Mouse (Mus musculus) adrenal gland, postnatal 10 days (tissue): ENCODE data around the gene Ankrd6. TPM values are rescaled to one million over a fixed set of nuclear protein-coding genes. Genes with fewer than 3 reads are reported as not detected.
"Not testable (repeated sequence)": the region's sequence is repeated elsewhere in the genome, so short reads cannot be mapped to it uniquely, and the experiment has no call there.

Experiments
- DNase-seq: peaks from one replicate; pipeline ENCODE4 v3.0.0; 2021; ENCODE audit warnings: mixed read lengths
- long read RNA-seq, 2 experiments: library from polyadenylated mRNA; stranded (forward); transcript quantifications; one replicate each; pipeline ENCODE4 v2.0.0; 2021
- total RNA-seq, 2 experiments: library from RNA; stranded (reverse); gene quantifications; 2 replicates each; pipeline ENCODE4 v1.2.3; 2021

Gene Ankrd6
- 1 to 10 TPM; 4.8 to 5.4 TPM for total RNA-seq
- long read RNA-seq, experiment 1, full-length matches to known transcripts = 1 of 1 reads
- long read RNA-seq, experiment 1, partial matches to known transcripts = 0 of 1 reads
- long read RNA-seq, experiment 1, other reads (novel, unspliced or antisense) = 0 of 1 reads
- long read RNA-seq, experiment 2, full-length matches to known transcripts = 2 of 4 reads
- long read RNA-seq, experiment 2, partial matches to known transcripts = 1 of 4 reads
- long read RNA-seq, experiment 2, other reads (novel, unspliced or antisense) = 1 of 4 reads

GRCm38 (mm10) chr4:32950356-32951034, at the start of gene Ankrd6:
Gene Ankrd6 (minus strand): TSS chr4:32950841.
- peak; percentile 88 for DNase-seq

DNA sequence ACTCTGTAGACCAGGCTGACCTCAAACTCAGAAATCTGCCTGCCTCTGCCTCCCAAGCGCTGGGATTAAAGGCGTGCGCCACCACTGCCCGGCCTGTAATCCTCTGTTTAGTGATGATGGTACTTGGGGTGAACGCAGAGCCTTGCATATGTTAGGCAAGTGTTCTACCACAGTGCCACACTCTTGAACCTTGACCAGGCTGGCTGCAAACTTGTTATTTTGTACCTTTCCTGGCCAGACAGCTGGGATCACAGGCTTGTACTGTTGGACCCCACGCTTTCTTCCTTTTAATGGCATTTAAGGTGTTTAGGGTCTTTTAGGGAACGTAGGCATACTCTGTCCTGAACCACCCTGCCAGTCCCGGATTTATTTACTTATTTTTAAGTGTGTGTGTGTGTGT, 48.4 kb upstream of the Ankrd6 start:
- DNase-seq = no peak

GRCm38 (mm10) chr4:32997571-32997970, 46.9 kb upstream of the Ankrd6 start:
- no peak for DNase-seq

- no peak for DNase-seq
Measured at GRCm38 (mm10) chr4:32996083-32996482, 45.4 kb upstream of the Ankrd6 start.

GRCm38 (mm10) chr4:32994168-32994567, 43.5 kb upstream of the Ankrd6 start:
- no peak for DNase-seq

GRCm38 (mm10) chr4:32989346-32989745, 38.7 kb upstream of the Ankrd6 start:
- DNase-seq = no peak

DNA sequence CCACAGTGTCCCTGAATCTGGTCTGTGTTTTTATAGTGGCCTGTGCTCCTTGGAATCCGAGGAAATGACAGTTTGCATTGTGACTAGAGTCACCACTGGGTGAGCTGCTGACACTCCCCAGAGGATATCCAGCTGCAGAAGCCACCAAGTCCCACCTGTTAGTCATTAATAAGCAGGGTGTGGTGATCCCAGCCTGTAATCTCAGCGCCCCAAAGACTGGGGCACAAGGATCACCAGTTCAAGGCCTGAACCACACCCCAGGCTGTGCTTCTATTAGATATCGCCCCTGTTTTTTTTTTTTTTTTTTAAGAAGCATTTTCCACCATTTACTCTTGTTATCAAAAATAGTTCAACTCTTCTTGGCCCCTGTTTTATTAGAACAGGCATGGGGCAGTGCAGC, 36.4 kb upstream of the Ankrd6 start:
- no peak for DNase-seq

DNA sequence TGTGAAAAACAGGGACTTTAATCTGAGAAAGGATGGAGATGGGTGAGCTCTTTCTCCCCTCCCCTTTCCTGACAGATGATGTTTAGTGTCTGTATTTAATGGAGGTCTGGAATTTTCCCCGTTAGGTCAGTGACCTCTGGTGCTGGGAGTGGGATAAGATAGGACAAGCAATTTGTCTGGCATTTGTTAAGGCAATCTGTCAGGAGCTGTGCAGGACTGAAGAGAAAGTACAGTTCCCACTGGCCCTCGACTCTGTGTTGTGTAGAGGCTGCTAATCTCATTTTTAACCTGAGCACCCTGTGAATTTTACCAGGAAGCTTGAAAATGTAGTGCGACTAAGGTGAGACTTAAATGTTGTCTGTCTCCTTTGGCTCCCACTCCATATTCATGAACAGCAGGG, 35.0 kb upstream of the Ankrd6 start:
- DNase-seq = no peak

DNA sequence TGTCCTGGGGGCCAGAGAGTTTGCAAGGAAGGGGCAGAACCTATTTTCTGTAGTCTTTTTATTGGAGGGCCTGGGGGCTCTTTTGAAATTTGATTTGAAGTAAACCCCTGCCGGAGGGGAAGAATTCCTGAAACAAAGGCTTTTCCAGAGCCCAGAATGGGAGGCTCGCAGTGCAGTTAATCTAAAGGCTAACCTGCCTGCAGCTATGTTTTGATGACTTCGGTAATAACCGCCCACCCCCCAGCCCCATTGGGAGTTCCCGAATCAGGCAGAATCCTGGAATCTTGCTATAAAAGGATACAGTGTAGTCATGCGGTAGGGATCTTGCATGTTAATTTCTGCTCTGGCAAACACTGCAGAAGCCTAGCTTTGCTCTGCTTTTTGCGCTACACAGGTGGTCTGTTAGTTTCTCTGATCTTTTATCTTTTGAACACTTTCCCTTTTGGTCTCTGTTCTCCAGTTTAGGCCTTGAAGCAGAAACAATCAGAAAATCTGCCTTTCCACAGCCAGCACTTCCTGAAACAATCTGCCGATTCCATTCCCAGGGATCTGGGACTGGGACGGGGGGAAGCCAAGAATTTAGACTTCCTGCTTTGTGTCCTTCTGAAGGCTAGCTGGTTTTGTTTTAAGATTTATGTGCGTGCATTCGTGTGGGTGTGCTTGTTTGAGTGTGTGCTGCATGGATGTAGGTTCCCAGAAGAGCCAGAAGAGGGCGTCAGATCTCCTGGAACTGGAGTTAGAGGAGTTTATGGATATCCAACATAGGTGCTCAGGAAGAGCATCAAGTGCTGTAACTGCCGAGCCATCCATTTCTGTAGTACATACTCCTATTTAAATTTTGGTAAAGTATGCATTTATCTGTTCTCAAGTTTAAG, 34.4 kb upstream of the Ankrd6 start:
- no peak for DNase-seq

GRCm38 (mm10) chr4:32984242-32984641, 33.6 kb upstream of the Ankrd6 start:
- DNase-seq = no peak

- DNase-seq = peak; percentile 74
Measured at GRCm38 (mm10) chr4:32983176-32984155, 32.8 kb upstream of the Ankrd6 start.

DNA sequence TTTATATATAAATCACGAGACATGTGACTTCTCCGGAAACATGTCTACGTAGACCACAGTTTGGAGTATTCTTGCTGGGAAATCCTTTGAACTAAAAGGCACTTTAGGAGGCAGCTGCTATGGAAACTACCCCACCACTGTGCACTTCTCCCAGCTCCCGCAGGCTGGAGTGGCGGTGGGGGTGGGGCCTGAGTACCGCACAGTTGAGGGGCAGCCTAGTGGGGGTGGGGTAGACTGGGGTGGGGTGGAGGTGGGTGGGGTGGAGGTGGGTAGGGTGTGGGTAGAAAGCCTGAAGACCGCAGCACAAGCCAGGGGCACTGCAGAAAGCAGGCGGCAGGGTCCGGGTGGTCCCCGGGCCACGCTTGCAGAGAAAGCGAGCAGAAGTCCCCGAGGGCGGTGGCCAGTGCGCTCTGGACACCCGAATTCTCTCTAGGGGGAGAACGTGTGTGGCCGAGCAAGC, 32.1 kb upstream of the Ankrd6 start, which contains the start of gene Rragd:
TSS of gene Rragd (plus strand) at position 322 of the 460 bp plus-strand sequence.
- DNase-seq = peak; percentile 38

- DNase-seq = no peak
Measured at GRCm38 (mm10) chr4:32982041-32982715, 31.5 kb upstream of the Ankrd6 start.

DNA sequence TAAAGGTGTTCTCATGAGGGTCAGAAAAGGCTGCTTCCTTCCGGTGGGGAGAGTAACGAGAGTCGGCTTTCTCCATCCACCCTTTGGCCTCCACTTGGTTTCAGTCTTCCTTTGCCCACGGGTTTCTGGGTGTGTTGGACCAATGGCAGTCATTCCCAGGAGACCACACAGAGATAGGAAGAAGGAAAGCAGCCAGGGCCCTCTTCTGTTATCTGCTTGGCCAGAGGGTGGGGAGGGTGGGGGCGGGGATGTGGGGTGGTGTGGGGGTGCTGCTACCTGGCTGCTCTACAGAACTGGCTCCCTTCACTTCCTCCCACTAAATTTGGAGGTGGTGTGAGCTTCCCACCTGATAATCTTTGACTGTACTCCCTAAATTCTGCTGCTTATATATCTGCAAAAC, 31.0 kb upstream of the Ankrd6 start:
- no peak for DNase-seq

DNA sequence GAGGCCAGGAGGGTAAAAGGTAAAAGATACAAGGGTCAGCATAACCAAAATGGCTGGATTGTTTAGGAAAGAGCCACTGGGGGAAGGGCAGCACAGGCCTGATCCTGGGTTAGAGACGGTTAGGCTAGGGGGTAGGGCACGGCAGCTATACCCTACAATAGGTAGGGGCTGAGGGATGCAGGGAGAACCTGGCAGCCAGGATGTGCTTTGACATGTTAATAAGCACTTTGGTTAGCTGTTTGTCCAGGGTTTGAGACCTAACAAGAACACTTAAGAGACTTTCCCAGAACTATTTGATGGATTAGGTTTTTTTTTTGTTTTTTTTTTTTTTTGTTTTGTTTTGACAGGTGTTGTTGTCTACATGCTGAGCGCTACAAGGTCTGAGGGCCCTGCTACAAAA, 29.4 kb upstream of the Ankrd6 start:
- no peak for DNase-seq

DNA sequence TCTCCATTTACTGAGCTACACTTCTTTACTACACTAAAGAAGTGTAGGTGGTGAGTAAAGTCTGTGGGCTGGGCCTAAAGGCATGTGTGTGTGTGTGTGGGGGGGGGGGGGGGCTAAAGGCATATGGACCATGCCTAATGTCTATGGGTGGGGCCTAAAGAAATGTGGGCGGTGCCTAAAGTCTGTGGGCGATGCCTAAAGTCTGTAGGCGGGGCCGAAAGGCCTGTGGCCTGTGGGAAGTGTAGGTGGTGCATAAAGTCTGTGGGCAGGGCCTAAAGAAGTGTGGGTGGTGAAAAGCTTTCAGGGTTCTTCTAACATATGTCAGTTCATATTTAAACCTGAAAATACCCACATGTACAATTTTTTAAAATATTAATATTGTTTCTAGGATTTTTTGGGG, 26.7 kb upstream of the Ankrd6 start:
- DNase-seq = no peak

- not testable (repeated sequence) for DNase-seq
Measured at GRCm38 (mm10) chr4:32964619-32965018, 14.0 kb upstream of the Ankrd6 start.

DNA sequence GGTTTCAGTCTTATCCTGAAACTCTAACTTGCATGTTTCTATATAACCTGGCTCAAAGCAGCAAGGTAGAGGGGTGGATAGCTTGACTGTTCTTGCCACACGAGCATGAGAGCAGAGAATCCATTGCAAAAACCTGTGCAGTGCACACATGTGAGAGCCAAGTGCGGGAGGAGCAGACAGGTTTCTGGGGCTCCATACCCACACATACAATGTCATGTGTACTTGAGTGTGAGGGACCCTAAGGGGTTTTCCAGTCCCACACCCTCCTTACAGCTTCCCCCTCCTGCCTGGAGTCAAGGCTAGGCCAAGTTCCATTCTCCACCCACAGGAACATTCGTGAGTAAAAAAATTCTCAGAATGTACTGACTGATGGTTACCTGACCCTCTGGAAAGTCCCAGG, 10.8 kb upstream of the Ankrd6 start:
- no peak for DNase-seq

- DNase-seq = no peak
Measured at GRCm38 (mm10) chr4:32956423-32956822, 5.8 kb upstream of the Ankrd6 start.

- DNase-seq = no peak
Measured at GRCm38 (mm10) chr4:32952681-32953080, 2.0 kb upstream of the Ankrd6 start.
